Mouse (Mus musculus) kidney, adult 11 months (tissue): ENCODE measurements at regions not wholly inside any gene's neighbourhood (a gene's known extent, or its start where the extent isn't known, plus 50 kb on each side); places are given as distances from the start of the nearest gene placed in this dataset.

Experiments used
- DNase-seq: peaks from one replicate; pipeline ENCODE4 v3.0.0; 2022

- no peak for DNase-seq
Measured at GRCm38 (mm10) chr2:147926861-147927260, 119.9 kb downstream of the Foxa2 start.

GRCm38 (mm10) chr2:147907341-147907740 is 139.4 kb downstream of the Foxa2 start:
- DNase-seq: no peak

GRCm38 (mm10) chr2:147905759-147906740 is 140.7 kb downstream of the Foxa2 start:
- DNase-seq: peak; percentile 21

- DNase-seq: no peak
Measured at GRCm38 (mm10) chr2:147905118-147905517, 141.7 kb downstream of the Foxa2 start.

- no peak for DNase-seq
Measured at GRCm38 (mm10) chr2:147899236-147899635, 147.5 kb downstream of the Foxa2 start.

GRCm38 (mm10) chr2:147895691-147896090 is 151.1 kb downstream of the Foxa2 start:
- DNase-seq: peak; percentile 22

GRCm38 (mm10) chr2:147894213-147894612 is 152.6 kb downstream of the Foxa2 start:
- no peak for DNase-seq

- no peak for DNase-seq
Measured at GRCm38 (mm10) chr2:147886191-147886590, 160.6 kb downstream of the Foxa2 start.

GRCm38 (mm10) chr2:147877907-147878306 is 168.9 kb downstream of the Foxa2 start:
- no peak for DNase-seq

GRCm38 (mm10) chr2:147877543-147877904 is 169.2 kb downstream of the Foxa2 start:
- DNase-seq: no peak

- no peak for DNase-seq
Measured at GRCm38 (mm10) chr2:147876708-147877542, 169.8 kb downstream of the Foxa2 start.

- DNase-seq: no peak
Measured at GRCm38 (mm10) chr2:147872972-147873371, 173.8 kb downstream of the Foxa2 start.

GRCm38 (mm10) chr2:147851186-147851802 is 195.5 kb downstream of the Foxa2 start:
- DNase-seq: no peak

- DNase-seq: no peak
Measured at GRCm38 (mm10) chr2:147846968-147847749, 199.6 kb downstream of the Foxa2 start.

GRCm38 (mm10) chr2:147845256-147845655 is 201.5 kb downstream of the Foxa2 start:
- DNase-seq: no peak

GRCm38 (mm10) chr2:147840936-147841335 is 205.8 kb downstream of the Foxa2 start:
- DNase-seq: no peak

GRCm38 (mm10) chr2:147838613-147839012 is 208.2 kb downstream of the Foxa2 start:
- DNase-seq: no peak

GRCm38 (mm10) chr2:147830551-147830950 is 216.2 kb downstream of the Foxa2 start:
- DNase-seq: no peak

GRCm38 (mm10) chr2:147816951-147817350 is 229.8 kb downstream of the Foxa2 start:
- DNase-seq: no peak

- DNase-seq: no peak
Measured at GRCm38 (mm10) chr2:147814231-147814630, 232.5 kb downstream of the Foxa2 start.

GRCm38 (mm10) chr2:147813516-147813915 is 233.3 kb downstream of the Foxa2 start:
- no peak for DNase-seq

- DNase-seq: peak; percentile 6
Measured at GRCm38 (mm10) chr2:147808036-147808675, 238.6 kb downstream of the Foxa2 start.
